Mouse (Mus musculus) forebrain, embryonic 13.5 days (tissue): ENCODE results near the gene Cdkl1. TPM values are rescaled to one million over a fixed set of nuclear protein-coding genes. Genes with fewer than 3 reads are reported as not detected.

ENCODE experiments used
- ATAC-seq: fragments of 200-750 bp; cut with Nextera tagmentation; 2 replicates; pipeline ENCODE4 v1.8.0; 2017
- H3K27ac ChIP-seq: fragments of 300-500 bp; sonication (generic); 2 replicates; pipeline ENCODE4 v1.5.1; 2015; ENCODE audit warnings: inconsistent platforms, mild to moderate bottlenecking, moderate library complexity
- H3K27me3 ChIP-seq: fragments of 300-500 bp; sonication (generic); 2 replicates; pipeline ENCODE4 v1.6.1; 2015; ENCODE audit warnings: mild to moderate bottlenecking, inconsistent platforms
- H3K36me3 ChIP-seq: fragments of 300-500 bp; sonication (generic); 2 replicates; pipeline ENCODE4 v1.6.1; 2015; ENCODE audit warnings: mild to moderate bottlenecking, inconsistent platforms; ENCODE audit not compliant: poor library complexity, severe bottlenecking
- H3K4me1 ChIP-seq: fragments of 300-500 bp; sonication (generic); 2 replicates; pipeline ENCODE4 v1.6.1; 2015; ENCODE audit warnings: inconsistent platforms
- H3K4me2 ChIP-seq: fragments of 300-500 bp; sonication (generic); 2 replicates; pipeline ENCODE4 v1.6.1; 2015; ENCODE audit warnings: inconsistent platforms, mild to moderate bottlenecking, moderate library complexity
- H3K4me3 ChIP-seq: fragments of 300-500 bp; sonication (generic); 2 replicates; pipeline ENCODE4 v1.5.1; 2015; ENCODE audit warnings: mild to moderate bottlenecking, inconsistent platforms
- H3K9ac ChIP-seq: fragments of 300-500 bp; sonication (generic); 2 replicates; pipeline ENCODE4 v1.6.1; 2015; ENCODE audit warnings: mild to moderate bottlenecking, inconsistent platforms
- H3K9me3 ChIP-seq: fragments of 300-500 bp; sonication (generic); replicated peaks from 2 replicates; pipeline ENCODE4 v1.6.1; 2016; ENCODE audit warnings: inconsistent platforms
- WGBS: fragments of 180-500 bp; shearing (Covaris S2); methylation state at CpG from one replicate; pipeline ENCODE4 v1.1.7; 2015; 5-methylcytosine and 5-hydroxymethylcytosine counted together
- polyA plus RNA-seq: library from polyadenylated mRNA; unstranded; fragments of >200 nt; fragmentation: Nextera tagmentation; extraction: Ambion mirVana; gene quantifications from 2 replicates; pipeline ENCODE4 v1.2.1, GENCODE M21; 2015

Gene Cdkl1
- polyA plus RNA-seq, 1 experiment from 2014 or later, result 1.1 TPM

DNA sequence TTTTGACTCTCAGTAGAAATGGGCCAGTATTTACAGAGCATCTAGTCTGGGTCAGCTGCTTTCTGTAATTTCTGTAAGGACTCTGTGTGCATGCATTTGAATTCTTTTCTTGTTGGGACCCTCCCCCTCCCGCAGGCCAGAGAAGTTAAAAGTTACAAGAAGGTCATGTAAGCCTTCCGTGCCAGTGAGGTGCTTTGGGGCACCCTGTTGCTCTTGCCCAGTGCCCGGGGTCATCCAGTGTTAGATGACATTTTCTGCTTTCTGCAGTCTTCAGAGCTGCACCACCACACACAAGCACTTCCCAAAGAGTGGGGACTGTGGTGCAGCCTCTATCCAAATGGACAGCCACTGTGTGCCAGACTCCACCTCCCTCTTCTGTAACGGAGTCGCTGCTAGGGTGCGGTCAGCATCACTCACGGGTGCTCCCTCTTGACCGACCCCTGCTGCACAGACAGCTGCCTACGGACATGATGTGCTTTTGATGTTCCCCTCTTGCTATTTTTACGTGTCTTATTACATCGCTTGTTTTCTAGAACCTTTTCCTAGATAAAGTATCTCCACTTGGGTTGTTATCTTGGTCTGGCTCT, 16.4 kb upstream of the Cdkl1 start:
- Histone ChIP-seq H3K27ac (no peak overlapping the region), H3K4me2 (no peak overlapping the region), H3K4me1 (no peaks in the 10 kb centered on the region), H3K27me3 (no peaks in the 10 kb centered on the region), H3K36me3 (peaks cover 59% of the 10 kb centered on the region), H3K4me3 (no peak overlapping the region), H3K9ac (no peak overlapping the region), H3K9me3 (no peaks in the 10 kb centered on the region)
- WGBS, result 87% methylated on average over 11 of the region's 11 CpGs
- ATAC-seq, result no peak

DNA sequence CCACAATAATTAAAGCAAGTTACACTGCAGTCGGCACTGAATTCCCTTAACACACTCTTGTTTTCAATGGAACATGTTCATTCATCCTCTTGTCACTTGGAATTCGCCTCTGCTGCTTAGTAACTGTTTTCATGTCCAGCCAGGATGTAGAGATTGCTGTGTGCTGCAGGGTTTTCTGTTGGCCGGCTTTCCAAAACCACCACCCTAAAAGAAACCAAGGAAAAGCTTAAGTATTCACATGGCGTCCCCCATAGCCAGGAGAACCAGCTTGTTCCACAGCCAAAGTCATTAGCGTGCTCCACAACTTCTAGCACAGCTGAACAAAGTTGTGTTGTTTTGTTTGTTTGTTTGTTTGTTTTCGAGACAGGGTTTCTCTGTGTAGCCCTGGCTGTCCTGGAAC, 14.1 kb upstream of the Cdkl1 start:
- H3K36me3 ChIP-seq, result peaks cover 57% of the 10 kb centered on the region
- H3K9ac ChIP-seq, result no peak overlapping the region
- no peak overlapping the region for H3K4me2 ChIP-seq
- no peak overlapping the region for H3K27ac ChIP-seq
- WGBS, result 85% methylated on average over 6 of the region's 6 CpGs
- no peaks in the 10 kb centered on the region for H3K27me3 ChIP-seq
- no peak overlapping the region for H3K4me3 ChIP-seq
- H3K9me3 ChIP-seq, result no peaks in the 10 kb centered on the region
- no peak for ATAC-seq
- H3K4me1 ChIP-seq, result no peaks in the 10 kb centered on the region; the same call in 1 of the 2 replicates

- H3K4me2 ChIP-seq, result no peak overlapping the region
- WGBS, result 92% methylated on average over 10 of the region's 10 CpGs
- H3K4me1 ChIP-seq, result no peaks in the 10 kb centered on the region; the same call in 1 of the 2 replicates
- no peaks in the 10 kb centered on the region for H3K27me3 ChIP-seq
- H3K9me3 ChIP-seq, result no peaks in the 10 kb centered on the region
- H3K4me3 ChIP-seq, result no peak overlapping the region
- no peak overlapping the region for H3K27ac ChIP-seq
- H3K36me3 ChIP-seq, result peaks cover 54% of the 10 kb centered on the region
- H3K9ac ChIP-seq, result no peak overlapping the region
- ATAC-seq, result no peak
Observed at GRCm38 (mm10) chr12:69804393-69805070, 13.5 kb upstream of the Cdkl1 start.

- no peak for ATAC-seq
- 91% methylated on average over 4 of the region's 6 CpGs for WGBS
Observed at GRCm38 (mm10) chr12:69803196-69803595, 12.1 kb upstream of the Cdkl1 start.

GRCm38 (mm10) chr12:69800586-69800985, 9.5 kb upstream of the Cdkl1 start:
- Histone ChIP-seq H3K36me3 (peaks cover 22% of the 10 kb centered on the region), H3K4me2 (no peak overlapping the region), H3K9me3 (no peaks in the 10 kb centered on the region), H3K4me1 (no peaks in the 10 kb centered on the region; the same call in 1 of the 2 replicates), H3K27ac (no peak overlapping the region), H3K27me3 (no peaks in the 10 kb centered on the region), H3K4me3 (no peak overlapping the region), H3K9ac (no peak overlapping the region)
- no peak for ATAC-seq
- 95% methylated on average over 4 of the region's 4 CpGs for WGBS

More at GRCm38 (mm10) chr12:69803196-69803595, 12.1 kb upstream of the Cdkl1 start:
- Histone ChIP-seq H3K27me3 (no peaks in the 10 kb centered on the region), H3K9me3 (no peaks in the 10 kb centered on the region), H3K4me3 (no peak overlapping the region), H3K36me3 (peaks cover 41% of the 10 kb centered on the region), H3K27ac (no peak overlapping the region), H3K4me1 (no peaks in the 10 kb centered on the region; the same call in 1 of the 2 replicates), H3K9ac (no peak overlapping the region), H3K4me2 (no peak overlapping the region)

DNA sequence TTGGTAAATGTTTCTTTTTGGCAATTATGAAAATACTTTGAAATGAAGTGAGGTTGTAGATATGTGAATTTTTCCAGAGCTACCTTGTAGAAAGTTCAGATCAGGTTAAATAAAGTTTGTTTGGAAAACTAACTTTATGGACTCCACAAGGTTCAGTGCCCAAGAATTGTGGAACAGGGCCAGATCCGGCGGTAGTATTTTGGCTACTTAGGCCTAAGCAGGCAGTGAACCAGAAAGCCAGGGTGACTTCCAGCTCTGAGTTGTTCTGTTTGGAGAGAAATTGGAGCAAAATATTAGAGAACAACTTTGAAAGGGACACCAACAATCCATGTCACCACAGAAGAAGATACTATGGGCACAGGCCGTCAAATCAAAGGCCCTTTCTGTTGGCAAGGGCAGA, 5.2 kb upstream of the Cdkl1 start:
- Histone ChIP-seq H3K4me3 (no peak overlapping the region), H3K27me3 (no peaks in the 10 kb centered on the region), H3K36me3 (no peaks in the 10 kb centered on the region), H3K9ac (no peak overlapping the region), H3K4me2 (no peak overlapping the region), H3K27ac (no peak overlapping the region), H3K9me3 (no peaks in the 10 kb centered on the region), H3K4me1 (peaks cover under 1% of the 10 kb centered on the region; the same call in 1 of the 2 replicates)
- WGBS, result 90% methylated on average over 3 of the region's 3 CpGs
- no peak for ATAC-seq

GRCm38 (mm10) chr12:69789766-69790529, 1.1 kb downstream of the Cdkl1 start:
- Histone ChIP-seq H3K27me3 (peaks cover 5% of the 10 kb centered on the region; the same call in 1 of the 2 replicates), H3K36me3 (no peaks in the 10 kb centered on the region), H3K4me2 (peak overlapping the region; percentile 97), H3K4me1 (peaks cover 15% of the 10 kb centered on the region), H3K4me3 (peak overlapping the region; percentile 58), H3K9me3 (no peaks in the 10 kb centered on the region), H3K27ac (no peak overlapping the region), H3K9ac (peak overlapping the region; percentile 72)
- 32% methylated on average over 27 of the region's 27 CpGs for WGBS
- peak; percentile 17; the same call in 1 of the 2 replicates for ATAC-seq

DNA sequence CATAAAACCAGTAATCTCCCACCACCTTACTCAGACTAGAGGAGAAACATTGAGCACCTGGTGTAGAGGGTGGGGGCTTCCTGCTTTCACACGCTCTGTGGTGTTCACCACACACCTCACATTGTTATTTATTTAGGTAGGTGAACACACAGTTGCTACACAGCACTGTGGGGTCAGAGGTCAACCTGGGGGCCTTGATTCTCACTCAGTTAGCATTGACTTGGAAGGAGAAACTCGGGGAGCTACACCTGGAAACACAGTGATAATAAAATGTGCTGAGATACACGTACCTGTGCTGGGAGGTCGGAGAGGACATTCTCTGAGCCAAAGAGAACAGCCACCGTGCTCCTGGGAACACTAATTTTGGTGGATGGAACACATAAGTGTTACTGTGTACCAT, 2.7 kb downstream of the Cdkl1 start:
- no peak overlapping the region for H3K4me3 ChIP-seq
- no peak overlapping the region for H3K27ac ChIP-seq
- H3K4me1 ChIP-seq, result peaks cover 15% of the 10 kb centered on the region
- 91% methylated on average over 5 of the region's 5 CpGs for whole genome bisulfite sequencing
- no peak for ATAC-seq
- H3K27me3 ChIP-seq, result peaks cover 5% of the 10 kb centered on the region; the same call in 1 of the 2 replicates
- no peak overlapping the region for H3K9ac ChIP-seq
- no peaks in the 10 kb centered on the region for H3K36me3 ChIP-seq
- no peaks in the 10 kb centered on the region for H3K9me3 ChIP-seq
- no peak overlapping the region for H3K4me2 ChIP-seq

DNA sequence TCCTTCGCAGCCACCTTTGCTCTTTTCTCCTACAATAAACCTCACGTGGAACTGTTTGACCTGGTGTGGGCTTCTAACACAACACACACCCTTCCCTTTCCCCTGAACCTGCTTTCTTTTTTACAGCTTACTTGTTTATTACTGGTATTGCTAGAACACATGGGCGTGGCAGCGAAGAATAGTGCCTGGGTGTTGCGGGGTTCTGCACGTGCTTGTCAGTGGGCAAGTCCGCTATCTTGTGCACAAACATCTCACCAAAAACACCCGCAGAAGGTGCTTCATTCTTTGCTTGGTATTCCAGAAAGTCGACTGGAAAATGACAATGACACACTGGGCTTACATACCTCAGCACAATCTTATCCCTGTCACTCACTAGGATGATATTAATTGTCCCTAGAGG, 5.6 kb downstream of the Cdkl1 start:
- ATAC-seq, result no peak
- H3K36me3 ChIP-seq, result no peaks in the 10 kb centered on the region
- H3K27me3 ChIP-seq, result peaks cover 5% of the 10 kb centered on the region; the same call in 1 of the 2 replicates
- H3K4me2 ChIP-seq, result no peak overlapping the region
- WGBS, result 89% methylated on average over 9 of the region's 9 CpGs
- no peak overlapping the region for H3K4me3 ChIP-seq
- peaks cover 7% of the 10 kb centered on the region for H3K4me1 ChIP-seq
- H3K27ac ChIP-seq, result no peak overlapping the region
- H3K9ac ChIP-seq, result no peak overlapping the region
- H3K9me3 ChIP-seq, result no peaks in the 10 kb centered on the region

- Histone ChIP-seq H3K9ac (no peak overlapping the region), H3K9me3 (no peaks in the 10 kb centered on the region), H3K4me2 (no peak overlapping the region), H3K27me3 (no peaks in the 10 kb centered on the region), H3K27ac (no peak overlapping the region), H3K4me3 (no peak overlapping the region), H3K36me3 (no peaks in the 10 kb centered on the region), H3K4me1 (no peaks in the 10 kb centered on the region)
- no peak for ATAC-seq
- WGBS, result 59% methylated on average over 6 of the region's 6 CpGs
Observed at GRCm38 (mm10) chr12:69783247-69784025, 7.6 kb downstream of the Cdkl1 start.

DNA sequence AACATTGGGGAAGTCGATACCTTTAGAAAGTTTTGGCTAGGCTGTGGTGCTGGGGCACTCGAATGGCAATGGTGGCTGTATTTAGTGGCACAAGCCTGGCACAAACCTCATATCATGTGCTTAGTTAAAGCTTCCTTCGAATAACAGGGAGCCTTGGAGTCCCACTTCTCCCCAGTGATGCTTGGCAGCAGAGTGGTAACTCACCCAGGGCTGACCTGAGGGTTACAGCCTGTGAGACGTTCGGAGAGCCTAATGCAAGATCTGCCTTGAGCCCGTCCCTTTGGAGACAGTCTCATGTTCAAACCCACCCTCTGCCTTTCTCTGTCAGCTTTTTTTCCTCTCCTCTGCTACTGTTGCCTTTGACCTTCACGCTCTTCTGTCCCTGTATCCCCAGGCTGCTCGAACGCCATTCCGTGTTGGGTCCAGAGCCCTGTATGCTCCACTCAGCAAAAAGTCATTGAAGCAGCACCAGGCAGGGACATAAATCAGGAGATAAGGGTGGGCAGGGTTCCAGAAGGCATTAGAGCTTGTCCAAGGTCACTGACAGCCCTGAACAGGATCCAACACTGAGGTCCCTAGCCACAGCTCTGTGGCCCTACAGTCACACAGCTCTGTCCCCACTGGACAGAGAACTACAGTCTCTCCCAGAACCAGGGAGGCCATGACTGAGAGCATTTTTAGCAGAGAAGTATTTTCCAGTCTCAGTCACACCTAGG, 9.0 kb downstream of the Cdkl1 start:
- Histone ChIP-seq H3K27ac (no peak overlapping the region), H3K4me2 (no peak overlapping the region), H3K36me3 (no peaks in the 10 kb centered on the region), H3K27me3 (no peaks in the 10 kb centered on the region), H3K4me3 (no peak overlapping the region), H3K9me3 (no peaks in the 10 kb centered on the region), H3K4me1 (no peaks in the 10 kb centered on the region), H3K9ac (no peak overlapping the region; the same call in 1 of the 2 replicates)
- ATAC-seq, result no peak
- 87% methylated on average over 10 of the region's 10 CpGs for WGBS
